Comparison of ENCODE assay signal across 24 mouse cellular contexts in the genomic region with DNA sequence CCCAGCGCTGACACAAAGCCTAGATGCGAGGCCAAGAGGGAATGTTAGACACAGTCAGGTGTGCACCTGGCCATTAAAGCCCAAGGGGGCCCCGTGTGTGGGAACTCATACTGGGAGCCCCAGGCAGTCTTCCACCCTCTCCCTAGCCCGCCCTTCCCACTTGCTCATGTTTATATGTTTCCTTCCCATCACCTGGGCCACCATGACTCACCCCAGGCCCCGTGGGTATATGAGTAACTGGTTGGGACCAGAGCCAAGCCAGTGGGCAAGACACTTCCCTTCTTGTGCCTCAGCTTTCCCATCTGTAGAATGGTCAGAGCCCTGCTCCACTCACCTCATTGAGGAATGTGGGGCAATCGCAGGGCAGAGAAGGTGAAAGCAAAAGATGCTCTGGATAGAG. TPM values are rescaled to one million over a fixed set of nuclear protein-coding genes. Genes with fewer than 3 reads are reported as not detected.
DNase-seq lines count a peak whose midpoint lies in the region; ATAC-seq lines count a peak whose summit lies in the region.
"Had no signal": no experiment of that assay in that cellular context is flagged by ENCODE, and none has a peak within 500 bp of the region (broad histone marks: within the 10 kb centered on the region; RNA-seq: fewer than 3 reads in every experiment).

No protein-coding gene starts in this region.

- H3K27me3 ChIP-seq in heart, embryonic 12.5 days (replicated peaks): no peaks in the 10 kb centered on the region
- H3K27me3 ChIP-seq in midbrain, embryonic 11.5 days (ENCODE audit: control insufficient read depth, insufficient read depth, low read length): no peaks in the 10 kb centered on the region
- peaks cover 2% of the 10 kb centered on the region; the same call in 1 of the 2 replicates for H3K27me3 ChIP-seq in midbrain, embryonic 13.5 days
- H3K27me3 ChIP-seq in limb, embryonic 12.5 days: no peaks in the 10 kb centered on the region
- H3K27me3 ChIP-seq: embryonic facial prominence, embryonic 12.5 days; forebrain, embryonic 13.5 days; hindbrain, embryonic 12.5 days had no signal

- H3K27ac ChIP-seq in heart, embryonic 12.5 days (ENCODE audit: poor library complexity, severe bottlenecking): no peak overlapping the region
- no peak overlapping the region for H3K27ac ChIP-seq in midbrain, embryonic 11.5 days (ENCODE audit: low read depth, low read length)
- no peak overlapping the region for H3K27ac ChIP-seq in midbrain, embryonic 13.5 days
- H3K27ac ChIP-seq in limb, embryonic 12.5 days: 0 out of 2 replicates have a peak overlapping the region, but pooled peaks have one; percentile 37
- H3K27ac ChIP-seq: embryonic facial prominence, embryonic 12.5 days; forebrain, embryonic 13.5 days; hindbrain, embryonic 12.5 days; midbrain, embryonic 12.5 days had no signal

- H3K36me3 ChIP-seq in heart, embryonic 12.5 days: no peaks in the 10 kb centered on the region
- H3K36me3 ChIP-seq in midbrain, embryonic 11.5 days (ENCODE audit: control insufficient read depth, insufficient read depth, low read length): no peaks in the 10 kb centered on the region
- no peaks in the 10 kb centered on the region for H3K36me3 ChIP-seq in midbrain, embryonic 13.5 days
- H3K36me3 ChIP-seq in limb, embryonic 12.5 days: no peaks in the 10 kb centered on the region
- H3K36me3 ChIP-seq: embryonic facial prominence, embryonic 12.5 days; hindbrain, embryonic 12.5 days; midbrain, embryonic 12.5 days had no signal

- no peak overlapping the region for H3K9ac ChIP-seq in heart, embryonic 12.5 days
- no peak overlapping the region for H3K9ac ChIP-seq in midbrain, embryonic 11.5 days (ENCODE audit: low read length)
- no peak overlapping the region for H3K9ac ChIP-seq in midbrain, embryonic 13.5 days (replicated peaks)
- H3K9ac ChIP-seq in limb, embryonic 12.5 days (replicated peaks): no peak overlapping the region
- H3K9ac ChIP-seq: embryonic facial prominence, embryonic 12.5 days; forebrain, embryonic 13.5 days; hindbrain, embryonic 12.5 days; liver, postnatal 0 days; midbrain, embryonic 12.5 days had no signal

- WGBS in heart, embryonic 12.5 days: 75% methylated on average over 6 of the region's 6 CpGs
- WGBS in midbrain, embryonic 11.5 days: 88% methylated on average over 6 of the region's 6 CpGs
- 86% methylated on average over 6 of the region's 6 CpGs for WGBS in midbrain, embryonic 13.5 days
- 78% methylated on average over 6 of the region's 6 CpGs for WGBS in limb, embryonic 12.5 days

- no peak overlapping the region for H3K4me3 ChIP-seq in heart, embryonic 12.5 days
- H3K4me3 ChIP-seq in midbrain, embryonic 11.5 days (ENCODE audit: low read depth, low read length): no peak overlapping the region
- H3K4me3 ChIP-seq in midbrain, embryonic 13.5 days (replicated peaks): no peak overlapping the region
- no peak overlapping the region for H3K4me3 ChIP-seq in limb, embryonic 12.5 days (replicated peaks)
- H3K4me3 ChIP-seq: embryonic facial prominence, embryonic 12.5 days; forebrain, embryonic 13.5 days; hindbrain, embryonic 12.5 days; midbrain, embryonic 12.5 days had no signal

- DNase-seq in heart, postnatal 4 days: no peak
- DNase-seq in midbrain, embryonic 11.5 days (ENCODE audit: low spot score, missing footprints): peak; percentile 35
- DNase-seq in MN1 (ENCODE audit: low spot score): peak; percentile 53
- DNase-seq in adrenal gland, postnatal 14 days: no peak
- no peak for DNase-seq in spleen, postnatal 36 days (ENCODE audit: low spot score in 2 of 2)
- DNase-seq: B cell, adult 2 months; cerebellum, adult 11-12 months; cerebellum, postnatal 10 days; gastrocnemius, postnatal 14 days; heart, adult 11 months; heart, postnatal 10 days; kidney, adult 18-20 months; kidney, postnatal 10 days; liver, postnatal 0 days; thymus, postnatal 14 days had no signal

- peaks cover 20% of the 10 kb centered on the region for H3K4me1 ChIP-seq in heart, embryonic 12.5 days (replicated peaks)
- H3K4me1 ChIP-seq in midbrain, embryonic 11.5 days (ENCODE audit: control insufficient read depth, insufficient read depth, low read length): no peaks in the 10 kb centered on the region
- peaks cover 8% of the 10 kb centered on the region for H3K4me1 ChIP-seq in midbrain, embryonic 13.5 days (replicated peaks)
- H3K4me1 ChIP-seq in limb, embryonic 12.5 days (replicated peaks): peaks cover 62% of the 10 kb centered on the region
- H3K4me1 ChIP-seq: midbrain, embryonic 12.5 days had no signal

- no peak overlapping the region for H3K4me2 ChIP-seq in heart, embryonic 12.5 days
- no peak overlapping the region for H3K4me2 ChIP-seq in midbrain, embryonic 11.5 days
- no peak overlapping the region for H3K4me2 ChIP-seq in midbrain, embryonic 13.5 days (replicated peaks)
- no peak overlapping the region for H3K4me2 ChIP-seq in limb, embryonic 12.5 days
- H3K4me2 ChIP-seq: embryonic facial prominence, embryonic 12.5 days; forebrain, embryonic 13.5 days; heart, embryonic 11.5 days; hindbrain, embryonic 12.5 days; liver, embryonic 11.5 days; midbrain, embryonic 12.5 days had no signal

- ATAC-seq in heart, embryonic 12.5 days (ENCODE audit: insufficient number of reproducible peaks, low FRiP score): 0 out of 2 replicates have a peak, but pooled peaks have one; percentile 3
- ATAC-seq in midbrain, embryonic 11.5 days (ENCODE audit: low FRiP score): no peak
- ATAC-seq in midbrain, embryonic 13.5 days: no peak
- ATAC-seq in limb, embryonic 12.5 days (ENCODE audit: insufficient number of reproducible peaks, insufficient read depth, low FRiP score, low TSS enrichment, low read depth): no peak
- ATAC-seq: forebrain, embryonic 13.5 days; liver, postnatal 0 days had no signal

- H3K9me3 ChIP-seq in heart, embryonic 12.5 days (replicated peaks): no peaks in the 10 kb centered on the region
- no peaks in the 10 kb centered on the region for H3K9me3 ChIP-seq in midbrain, embryonic 11.5 days (ENCODE audit: control insufficient read depth, low read length)
- H3K9me3 ChIP-seq in midbrain, embryonic 13.5 days: no peaks in the 10 kb centered on the region
- no peaks in the 10 kb centered on the region for H3K9me3 ChIP-seq in limb, embryonic 12.5 days
- H3K9me3 ChIP-seq: embryonic facial prominence, embryonic 12.5 days; forebrain, embryonic 13.5 days; hindbrain, embryonic 12.5 days; midbrain, embryonic 12.5 days had no signal

RNA-seq across cellular contexts. Expression of a gene that starts 7.3 kb away (rescaled TPM):
- polyA plus RNA-seq in heart, embryonic 12.5 days (2016; fragmentation: Nextera tagmentation; extraction: Ambion mirVana): 16.9 and 20.1 TPM in 2 replicates
- total RNA-seq in heart, postnatal 4 days (2021): 10 to 100 TPM; 26.2 to 33.5 TPM
- polyA plus RNA-seq in midbrain, embryonic 11.5 days (2014; fragmentation: Nextera tagmentation; extraction: Ambion mirVana): 16.1 and 17.0 TPM in 2 replicates
- polyA plus RNA-seq in midbrain, embryonic 13.5 days (2015; fragmentation: Nextera tagmentation; extraction: Ambion mirVana): 9.0 and 9.4 TPM in 2 replicates
- 53.7 and 58.9 TPM in 2 replicates for polyA plus RNA-seq in limb, embryonic 12.5 days (2016; fragmentation: Nextera tagmentation; extraction: Ambion mirVana)
- 21.1 and 26.0 TPM in 2 replicates for total RNA-seq in adrenal gland, postnatal 14 days (2021)

Comparison
In these comparisons a context has a peak if more than half of its experiments do, and no peak if none do; other contexts are left out.
1. DNase-seq: peak in midbrain, embryonic 11.5 days (single experiment) and MN1 (single experiment); none in heart, postnatal 4 days (single experiment), adrenal gland, postnatal 14 days (single experiment) and spleen, postnatal 36 days (0 of 2).